Mouse (Mus musculus): ENCODE results near the gene Txn1. TPM values are rescaled to one million over a fixed set of nuclear protein-coding genes. Genes with fewer than 3 reads are reported as not detected.

Txn1 gene
- polyA plus RNA-seq, 1 experiment from 2014 or later = 316 TPM

DNA sequence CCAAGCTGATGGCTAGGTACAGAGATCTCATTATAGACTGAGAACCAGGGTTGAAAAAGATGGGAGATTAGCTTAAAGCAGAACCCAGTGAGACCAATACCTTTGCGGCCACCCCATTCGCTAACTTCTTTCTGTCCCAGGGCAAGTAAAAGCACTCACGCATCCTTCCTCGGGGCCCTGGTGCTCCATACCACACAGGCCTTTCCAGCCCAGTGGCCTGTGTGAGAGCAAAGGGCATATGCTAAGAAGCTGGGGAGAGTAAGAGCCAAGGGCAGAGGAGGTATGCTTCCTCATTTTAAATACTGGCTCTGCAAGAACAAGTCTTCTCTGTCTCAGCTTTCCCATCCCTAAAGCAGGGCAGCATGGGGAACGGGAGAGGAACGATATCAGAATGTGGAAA lies 6.3 kb downstream of the Txn1 start:
- Histone ChIP-seq H3K27me3 (ENCODE audit: control insufficient read depth, insufficient read depth, low read length) (no peaks in the 10 kb centered on the region), H3K4me3 (replicated peaks; ENCODE audit: low read length) (no peak overlapping the region), H3K36me3 (replicated peaks; ENCODE audit: control insufficient read depth, insufficient read depth) (peaks cover 59% of the 10 kb centered on the region), H3K4me1 (replicated peaks; ENCODE audit: control insufficient read depth, insufficient read depth, low read length) (peaks cover 11% of the 10 kb centered on the region), H3K9ac (no peak overlapping the region), H3K27ac (no peak overlapping the region), H3K4me2 (replicated peaks) (no peak overlapping the region), H3K9me3 (ENCODE audit: control insufficient read depth, low read length) (no peaks in the 10 kb centered on the region)
- ATAC-seq (ENCODE audit: low FRiP score) = no peak
- WGBS = 94% methylated on average over 6 of the region's 6 CpGs
- no peak for DNase-seq (ENCODE audit: low spot score)

DNA sequence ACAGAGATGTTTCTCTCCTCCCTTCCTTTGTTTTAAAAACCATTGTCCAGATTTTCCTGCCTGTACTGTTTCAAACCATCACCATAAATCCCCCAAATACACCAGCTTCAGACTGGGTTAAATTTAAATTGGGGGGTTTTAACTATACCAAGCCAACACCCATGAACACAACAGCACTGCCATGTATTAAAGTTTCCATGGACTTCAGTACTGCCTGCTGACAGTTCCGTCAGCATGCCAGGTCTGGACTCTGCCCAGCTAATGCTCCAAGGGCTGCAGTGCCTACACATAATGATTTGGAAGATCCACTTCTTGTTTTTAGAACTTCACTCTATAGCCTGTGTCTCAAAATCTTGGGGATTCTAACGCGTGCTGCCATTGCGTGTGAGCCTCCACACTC lies 8.7 kb downstream of the Txn1 start:
- Histone ChIP-seq H3K27me3 (ENCODE audit: control insufficient read depth, insufficient read depth, low read length) (no peaks in the 10 kb centered on the region), H3K4me3 (replicated peaks; ENCODE audit: low read length) (no peak overlapping the region), H3K4me1 (replicated peaks; ENCODE audit: control insufficient read depth, insufficient read depth, low read length) (no peaks in the 10 kb centered on the region), H3K9ac (no peak overlapping the region), H3K36me3 (replicated peaks; ENCODE audit: control insufficient read depth, insufficient read depth) (peaks cover 81% of the 10 kb centered on the region), H3K4me2 (replicated peaks) (no peak overlapping the region), H3K9me3 (ENCODE audit: control insufficient read depth, low read length) (no peaks in the 10 kb centered on the region), H3K27ac (no peak overlapping the region)
- DNase-seq (ENCODE audit: low spot score) (no peak), ATAC-seq (ENCODE audit: low FRiP score) (no peak)
- WGBS = 95% methylated on average over 4 of the region's 4 CpGs

DNA sequence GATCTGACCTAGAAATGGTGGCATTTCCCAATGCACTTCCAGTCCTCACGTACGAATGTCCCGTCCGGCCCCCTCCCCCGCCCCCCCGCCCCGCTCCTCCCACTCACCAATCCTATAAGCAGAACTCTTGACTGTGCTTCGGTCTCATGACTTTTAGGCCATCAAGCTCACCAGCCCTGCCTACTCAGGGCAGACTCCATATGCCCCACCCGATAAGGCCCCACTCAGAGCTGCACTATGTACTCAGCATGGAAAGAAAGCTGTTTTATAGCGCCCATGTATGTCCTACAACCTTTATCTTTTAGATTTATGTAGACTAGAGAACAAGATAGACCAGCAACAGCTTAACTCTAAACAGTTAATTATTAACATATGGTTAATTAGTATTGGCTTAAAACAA lies 9.2 kb downstream of the Txn1 start:
- H3K27me3 ChIP-seq (ENCODE audit: control insufficient read depth, insufficient read depth, low read length) = no peaks in the 10 kb centered on the region
- no peak overlapping the region for H3K9ac ChIP-seq
- no peak overlapping the region for H3K4me3 ChIP-seq (replicated peaks; ENCODE audit: low read length)
- H3K4me2 ChIP-seq (replicated peaks) = no peak overlapping the region
- peaks cover 81% of the 10 kb centered on the region for H3K36me3 ChIP-seq (replicated peaks; ENCODE audit: control insufficient read depth, insufficient read depth)
- DNase-seq (ENCODE audit: low spot score) (no peak), ATAC-seq (ENCODE audit: low FRiP score) (no peak)
- 90% methylated on average over 10 of the region's 10 CpGs for WGBS
- H3K27ac ChIP-seq = no peak overlapping the region
- no peaks in the 10 kb centered on the region for H3K9me3 ChIP-seq (ENCODE audit: control insufficient read depth, low read length)
- H3K4me1 ChIP-seq (replicated peaks; ENCODE audit: control insufficient read depth, insufficient read depth, low read length) = no peaks in the 10 kb centered on the region

DNA sequence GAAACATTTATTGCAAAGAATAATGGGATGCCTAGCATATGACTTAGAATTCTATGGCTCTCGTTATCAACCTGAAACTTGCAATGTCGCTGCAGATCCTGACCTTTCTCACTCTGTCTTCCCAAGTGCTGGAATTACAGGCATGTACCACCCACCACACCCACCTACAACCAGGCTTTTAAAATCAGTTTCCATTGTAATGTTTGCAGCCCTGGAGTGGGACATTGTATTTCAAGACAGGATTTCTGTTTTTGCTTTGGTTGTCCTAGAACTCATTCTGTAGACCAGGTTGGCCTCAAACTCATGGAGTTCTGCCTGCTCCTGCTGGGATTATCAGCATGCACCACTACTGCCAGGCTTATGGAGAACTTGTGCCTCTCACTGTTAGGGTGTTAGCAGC lies 13.3 kb downstream of the Txn1 start:
- H3K4me2 ChIP-seq (replicated peaks) = no peak overlapping the region
- H3K27ac ChIP-seq = no peak overlapping the region
- 97% methylated on average over 2 of the region's 2 CpGs for WGBS
- peaks cover 41% of the 10 kb centered on the region for H3K36me3 ChIP-seq (replicated peaks; ENCODE audit: control insufficient read depth, insufficient read depth)
- no peak for ATAC-seq (ENCODE audit: low FRiP score)
- H3K9me3 ChIP-seq (ENCODE audit: control insufficient read depth, low read length) = no peaks in the 10 kb centered on the region
- H3K27me3 ChIP-seq (ENCODE audit: control insufficient read depth, insufficient read depth, low read length) = no peaks in the 10 kb centered on the region
- H3K9ac ChIP-seq = no peak overlapping the region
- no peak overlapping the region for H3K4me3 ChIP-seq (replicated peaks; ENCODE audit: low read length)
- no peak for DNase-seq (ENCODE audit: low spot score)
- H3K4me1 ChIP-seq (replicated peaks; ENCODE audit: control insufficient read depth, insufficient read depth, low read length) = no peaks in the 10 kb centered on the region

DNA sequence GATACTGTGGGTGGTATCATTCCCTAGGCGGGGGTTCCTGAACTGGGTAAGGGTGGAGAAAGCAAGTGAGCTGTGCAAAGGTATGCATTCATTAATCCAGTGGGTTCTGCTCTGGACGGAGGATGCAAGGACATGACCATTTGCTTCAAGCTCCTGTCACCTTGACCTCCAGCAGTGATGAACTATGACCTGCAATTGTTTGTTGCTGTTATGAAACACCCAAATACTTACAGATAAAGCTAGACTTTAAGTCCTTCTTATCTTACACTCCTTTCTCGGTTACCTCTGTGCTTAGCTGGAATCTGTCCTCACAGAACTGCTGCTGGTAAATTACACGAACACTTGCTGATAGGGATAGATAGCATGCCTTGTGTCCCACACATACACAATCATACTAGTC lies 15.6 kb downstream of the Txn1 start:
- H3K4me1 ChIP-seq (replicated peaks; ENCODE audit: control insufficient read depth, insufficient read depth, low read length) = no peaks in the 10 kb centered on the region
- no peak overlapping the region for H3K4me3 ChIP-seq (replicated peaks; ENCODE audit: low read length)
- ATAC-seq (ENCODE audit: low FRiP score) (no peak), DNase-seq (ENCODE audit: low spot score) (no peak)
- H3K9me3 ChIP-seq (ENCODE audit: control insufficient read depth, low read length) = no peaks in the 10 kb centered on the region
- no peaks in the 10 kb centered on the region for H3K27me3 ChIP-seq (ENCODE audit: control insufficient read depth, insufficient read depth, low read length)
- 95% methylated on average over 4 of the region's 4 CpGs for WGBS
- no peak overlapping the region for H3K4me2 ChIP-seq (replicated peaks)
- H3K9ac ChIP-seq = no peak overlapping the region
- H3K27ac ChIP-seq = no peak overlapping the region
- peaks cover 29% of the 10 kb centered on the region for H3K36me3 ChIP-seq (replicated peaks; ENCODE audit: control insufficient read depth, insufficient read depth)

DNA sequence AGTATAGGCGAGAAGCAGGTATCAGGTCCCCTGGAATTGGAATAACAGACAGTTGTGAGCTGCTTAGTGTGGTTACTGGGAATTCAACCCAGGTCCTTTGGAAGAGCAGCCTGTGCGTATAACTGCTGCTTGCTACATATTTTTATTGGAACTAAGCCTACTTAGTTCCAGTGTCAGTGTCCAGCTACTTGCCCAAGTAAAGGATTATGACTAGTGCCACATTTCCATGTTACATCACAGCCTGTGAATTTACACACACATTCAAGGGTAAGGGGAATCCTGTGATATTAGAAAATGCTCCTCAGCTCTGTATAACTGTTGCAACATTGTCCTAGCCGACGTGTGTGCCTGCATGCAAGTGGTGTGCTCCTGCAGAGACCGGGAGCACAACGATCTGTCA lies 18.9 kb downstream of the Txn1 start:
- no peaks in the 10 kb centered on the region for H3K36me3 ChIP-seq (replicated peaks; ENCODE audit: control insufficient read depth, insufficient read depth)
- H3K9ac ChIP-seq = no peak overlapping the region
- 89% methylated on average over 6 of the region's 6 CpGs for WGBS
- no peaks in the 10 kb centered on the region for H3K9me3 ChIP-seq (ENCODE audit: control insufficient read depth, low read length)
- H3K4me3 ChIP-seq (replicated peaks; ENCODE audit: low read length) = no peak overlapping the region
- H3K27me3 ChIP-seq (ENCODE audit: control insufficient read depth, insufficient read depth, low read length) = no peaks in the 10 kb centered on the region
- DNase-seq (ENCODE audit: low spot score) (no peak), ATAC-seq (ENCODE audit: low FRiP score) (no peak)
- no peak overlapping the region for H3K27ac ChIP-seq
- no peaks in the 10 kb centered on the region for H3K4me1 ChIP-seq (replicated peaks; ENCODE audit: control insufficient read depth, insufficient read depth, low read length)
- no peak overlapping the region for H3K4me2 ChIP-seq (replicated peaks)

DNA sequence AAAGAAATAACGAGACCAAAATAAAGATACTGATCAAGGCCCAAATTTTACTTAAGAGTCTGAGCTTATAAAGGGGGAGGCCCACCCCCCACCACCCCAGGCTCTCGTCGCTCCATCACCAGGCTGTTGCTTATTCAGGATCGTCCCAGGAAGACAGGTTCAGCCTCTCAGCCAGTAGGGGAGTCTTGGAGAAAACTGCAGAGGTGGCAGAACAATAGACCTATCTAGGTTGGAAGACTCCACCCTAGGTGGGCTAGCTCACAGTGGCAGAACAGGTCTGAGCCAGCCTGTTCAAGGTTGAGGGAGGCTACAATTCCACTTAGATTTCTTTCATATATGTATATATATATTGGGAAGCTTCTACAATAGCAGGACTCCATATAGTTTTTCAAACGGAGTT lies 22.0 kb downstream of the Txn1 start:
- no peaks in the 10 kb centered on the region for H3K36me3 ChIP-seq (replicated peaks; ENCODE audit: control insufficient read depth, insufficient read depth)
- ATAC-seq (ENCODE audit: low FRiP score) (no peak), DNase-seq (ENCODE audit: low spot score) (no peak)
- no peak overlapping the region for H3K4me3 ChIP-seq (replicated peaks; ENCODE audit: low read length)
- WGBS = 68% methylated on average over 5 of the region's 5 CpGs
- H3K4me2 ChIP-seq (replicated peaks) = no peak overlapping the region
- H3K27ac ChIP-seq = no peak overlapping the region
- H3K9ac ChIP-seq = no peak overlapping the region
- H3K4me1 ChIP-seq (replicated peaks; ENCODE audit: control insufficient read depth, insufficient read depth, low read length) = no peaks in the 10 kb centered on the region
- no peaks in the 10 kb centered on the region for H3K27me3 ChIP-seq (ENCODE audit: control insufficient read depth, insufficient read depth, low read length)
- H3K9me3 ChIP-seq (ENCODE audit: control insufficient read depth, low read length) = no peaks in the 10 kb centered on the region

DNA sequence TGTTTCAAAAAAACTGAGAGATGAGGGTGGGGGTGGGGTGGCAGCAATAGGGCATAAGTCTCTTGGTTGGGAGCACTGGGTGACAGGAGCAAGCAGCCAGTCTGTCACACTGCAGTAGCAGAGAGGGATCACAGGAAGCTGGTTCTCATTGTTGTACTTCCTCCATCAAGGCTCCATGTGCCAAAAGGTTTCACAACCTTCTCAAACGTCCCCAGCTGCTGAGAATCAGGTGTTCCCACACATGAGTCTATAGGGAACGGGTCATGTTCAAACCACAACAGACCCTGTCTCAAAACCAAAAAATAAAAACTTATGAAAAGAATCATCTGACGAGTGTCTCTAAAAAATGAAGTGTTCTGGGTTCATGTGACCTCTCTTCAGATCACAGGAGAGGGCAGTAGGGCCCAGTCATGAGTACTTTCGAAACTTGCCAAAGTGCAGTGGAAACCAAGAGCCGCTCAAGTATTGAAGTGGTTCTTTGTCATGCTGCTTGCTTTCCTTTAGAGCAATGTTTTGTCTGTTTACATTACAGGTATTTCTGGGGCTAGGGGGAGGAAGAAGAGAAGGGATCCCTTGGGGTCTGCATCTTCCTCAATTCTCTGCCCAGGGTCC lies 25.5 kb downstream of the Txn1 start:
- Histone ChIP-seq H3K27me3 (ENCODE audit: control insufficient read depth, insufficient read depth, low read length) (no peaks in the 10 kb centered on the region), H3K4me1 (replicated peaks; ENCODE audit: control insufficient read depth, insufficient read depth, low read length) (no peaks in the 10 kb centered on the region), H3K9ac (no peak overlapping the region), H3K9me3 (ENCODE audit: control insufficient read depth, low read length) (no peaks in the 10 kb centered on the region), H3K4me2 (replicated peaks) (no peak overlapping the region), H3K4me3 (replicated peaks; ENCODE audit: low read length) (no peak overlapping the region), H3K36me3 (replicated peaks; ENCODE audit: control insufficient read depth, insufficient read depth) (no peaks in the 10 kb centered on the region), H3K27ac (no peak overlapping the region)
- no peak for ATAC-seq (ENCODE audit: low FRiP score)
- 79% methylated on average over 5 of the region's 5 CpGs for WGBS
- DNase-seq (ENCODE audit: low spot score) = no peak

DNA sequence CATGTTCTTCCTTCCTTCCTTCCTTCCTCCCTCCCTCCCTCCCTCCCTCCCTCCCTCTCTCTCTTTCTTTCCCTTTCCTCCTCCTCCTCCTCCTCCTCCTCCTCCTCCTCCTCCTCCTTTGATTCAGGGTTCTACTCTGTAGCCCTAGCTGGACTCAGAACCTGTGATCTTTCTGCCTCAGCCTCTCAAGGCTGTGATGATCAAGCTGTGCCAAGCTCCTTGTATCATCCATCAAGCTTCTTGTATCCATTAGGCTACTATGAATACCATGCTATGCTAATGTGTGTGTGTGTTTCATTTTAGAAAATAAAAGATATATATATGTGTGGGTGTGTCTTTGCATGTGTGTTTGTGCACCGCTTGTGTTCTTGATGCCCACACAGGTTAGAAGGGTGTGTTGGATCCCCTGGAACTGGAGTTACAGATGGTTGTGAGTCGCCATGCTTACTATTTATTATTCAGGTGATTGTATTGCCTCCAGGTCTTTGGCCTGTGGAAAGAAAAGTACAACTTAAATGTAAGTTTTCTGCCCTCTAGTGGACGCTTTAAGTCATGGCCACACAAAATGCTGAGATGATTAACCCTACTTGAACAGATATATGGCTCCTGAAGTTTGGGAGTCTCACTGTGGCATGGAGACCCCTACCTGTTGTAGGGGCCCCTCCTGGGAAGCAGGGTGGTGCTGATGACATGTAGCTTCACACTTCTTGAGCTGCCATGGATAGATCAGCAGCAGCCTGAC lies 28.6 kb downstream of the Txn1 start:
- Histone ChIP-seq H3K27me3 (ENCODE audit: control insufficient read depth, insufficient read depth, low read length) (no peaks in the 10 kb centered on the region), H3K4me3 (replicated peaks; ENCODE audit: low read length) (no peak overlapping the region), H3K9me3 (ENCODE audit: control insufficient read depth, low read length) (no peaks in the 10 kb centered on the region), H3K36me3 (replicated peaks; ENCODE audit: control insufficient read depth, insufficient read depth) (no peaks in the 10 kb centered on the region), H3K4me2 (replicated peaks) (no peak overlapping the region), H3K27ac (no peak overlapping the region), H3K4me1 (replicated peaks; ENCODE audit: control insufficient read depth, insufficient read depth, low read length) (no peaks in the 10 kb centered on the region), H3K9ac (no peak overlapping the region)
- no peak for ATAC-seq (ENCODE audit: low FRiP score)
- 20% methylated on average over 3 of the region's 3 CpGs for WGBS
- peak; percentile 74 for DNase-seq (ENCODE audit: low spot score)
